Mouse (Mus musculus) intestine, embryonic 14.5 days (tissue): ENCODE data around the gene Htr3b. TPM values are rescaled to one million over a fixed set of nuclear protein-coding genes. Genes with fewer than 3 reads are reported as not detected.
"Not testable (repeated sequence)": the region's sequence is repeated elsewhere in the genome, so short reads cannot be mapped to it uniquely, and the experiment has no call there.

Source experiments
- ATAC-seq: fragments of 200-750 bp; cut with Nextera tagmentation; replicated peaks from 2 replicates; pipeline ENCODE4 v1.8.0; 2017; ENCODE audit warnings: low read depth, moderate number of reproducible peaks, moderate TSS enrichment, moderate library complexity; ENCODE audit not compliant: low FRiP score, low TSS enrichment
- DNase-seq: peaks from one replicate; pipeline ENCODE4 v3.0.0-alpha.2; 2018; ENCODE audit warnings: low spot score
- H3K27ac ChIP-seq: fragments of 300-500 bp; sonication (generic); 2 replicates; pipeline ENCODE4 v1.5.1; 2014; ENCODE audit warnings: low read depth, mild to moderate bottlenecking, control low read depth
- H3K27me3 ChIP-seq: fragments of 300-500 bp; sonication (generic); replicated peaks from 2 replicates; pipeline ENCODE4 v1.6.1; 2014; ENCODE audit warnings: low read length, control low read depth; ENCODE audit not compliant: control insufficient read depth, insufficient read depth
- H3K36me3 ChIP-seq: fragments of 300-500 bp; sonication (generic); 2 replicates; pipeline ENCODE4 v1.6.1; 2014; ENCODE audit warnings: low read length, control low read depth; ENCODE audit not compliant: control insufficient read depth, insufficient read depth
- H3K4me1 ChIP-seq: fragments of 300-500 bp; sonication (generic); replicated peaks from 2 replicates; pipeline ENCODE4 v1.6.1; 2014; ENCODE audit warnings: low read length, control low read depth, mixed read lengths; ENCODE audit not compliant: control insufficient read depth, insufficient read depth
- H3K4me2 ChIP-seq: fragments of 300-500 bp; sonication (generic); 2 replicates; pipeline ENCODE4 v1.6.1; 2014; ENCODE audit warnings: low read length
- H3K4me3 ChIP-seq: fragments of 300-500 bp; sonication (generic); 2 replicates; pipeline ENCODE4 v1.5.1; 2014; ENCODE audit warnings: low read depth, low read length, control low read depth, mixed read lengths
- H3K9ac ChIP-seq: fragments of 300-500 bp; sonication (generic); 2 replicates; pipeline ENCODE4 v1.6.1; 2014; ENCODE audit warnings: mild to moderate bottlenecking, low read length
- H3K9me3 ChIP-seq: fragments of 300-500 bp; sonication (generic); 2 replicates; pipeline ENCODE4 v1.6.1; 2016; ENCODE audit warnings: low read length, control low read depth; ENCODE audit not compliant: control insufficient read depth
- WGBS: fragments of 180-500 bp; shearing (Covaris S2); extraction: QIAGEN DNeasy Blood & Tissue Kit; methylation state at CpG from one replicate; pipeline ENCODE4 v1.1.7; 2014; 5-methylcytosine and 5-hydroxymethylcytosine counted together
- polyA plus RNA-seq: library from polyadenylated mRNA; unstranded; fragments of >200 nt; fragmentation: Nextera tagmentation; extraction: Ambion mirVana; gene quantifications from 2 replicates; pipeline ENCODE4 v1.2.1, GENCODE M21; 2014

Htr3b gene
- polyA plus RNA-seq, 1 experiment from 2014 or later: 2.3 TPM

DNA sequence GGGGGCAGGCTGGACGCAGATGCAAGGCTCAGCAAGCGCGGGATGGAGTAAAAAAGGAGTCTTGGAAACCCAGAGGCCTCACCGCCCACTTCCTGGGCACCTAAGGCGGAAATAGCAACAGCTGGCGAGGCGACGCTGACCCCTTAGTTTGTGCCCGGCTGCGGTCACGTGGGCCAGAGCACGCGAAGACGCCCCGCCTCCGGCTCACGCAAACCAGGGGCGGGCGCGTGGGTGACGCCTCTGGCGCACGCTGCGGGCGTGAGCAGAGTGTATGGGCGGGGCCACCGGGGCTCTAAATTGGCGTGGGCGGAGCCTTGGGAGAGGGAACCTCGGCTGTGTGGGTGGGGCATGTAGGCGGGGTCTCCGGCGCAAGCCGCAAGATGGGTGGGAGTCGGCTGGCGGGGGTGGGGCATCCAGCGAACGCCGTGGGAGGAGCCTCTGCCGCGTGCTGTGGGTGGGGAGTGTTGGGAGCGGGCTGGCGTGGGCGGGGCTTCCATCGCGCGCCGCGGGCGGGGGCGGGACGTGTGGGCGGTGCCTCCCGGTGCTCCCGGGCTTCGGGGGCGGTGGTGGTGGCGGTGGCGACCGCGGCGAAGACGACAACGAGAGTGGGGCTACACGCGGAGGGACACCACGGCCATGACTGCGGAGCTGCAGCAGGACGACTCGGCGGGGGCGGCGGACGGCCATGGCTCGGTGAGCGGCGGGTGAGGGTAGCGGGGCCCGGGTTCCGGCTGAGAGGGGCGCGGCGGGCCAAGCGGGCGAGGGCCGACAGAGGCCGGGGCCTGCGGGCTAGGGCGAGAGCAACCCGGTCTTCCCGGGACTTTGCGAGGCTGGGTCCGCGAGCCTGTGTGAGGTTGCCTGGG lies 20.3 kb upstream of the Htr3b start, which contains the start of gene Usp28:
TSS of gene Usp28 (plus strand) at position 531 of the 863 bp plus-strand sequence.
- Histone ChIP-seq H3K27ac (peak within 1 kb of the TSS; percentile 80), H3K4me1 (peaks cover 20% of the 10 kb centered on the region), H3K9me3 (no peaks in the 10 kb centered on the region), H3K4me3 (peak within 1 kb of the TSS; percentile 53), H3K9ac (peak within 1 kb of the TSS; percentile 74), H3K4me2 (peak within 1 kb of the TSS; percentile 69), H3K36me3 (no peaks in the 10 kb centered on the region), H3K27me3 (no peaks in the 10 kb centered on the region)
- WGBS: under 1% methylated on average over 94 of the region's 94 CpGs
- DNase-seq (peak; percentile 99), ATAC-seq (peak; percentile 94)

GRCm38 (mm10) chr9:48984320-48984844 lies 19.6 kb upstream of the Htr3b start:
- H3K27ac ChIP-seq: peak overlapping the region; percentile 80
- no peak for DNase-seq
- H3K9me3 ChIP-seq: no peaks in the 10 kb centered on the region
- no peaks in the 10 kb centered on the region for H3K36me3 ChIP-seq
- peak overlapping the region; percentile 48 for H3K4me2 ChIP-seq
- peak overlapping the region; percentile 53 for H3K4me3 ChIP-seq
- H3K4me1 ChIP-seq: peaks cover 20% of the 10 kb centered on the region
- no peaks in the 10 kb centered on the region for H3K27me3 ChIP-seq
- peak overlapping the region; percentile 53 for H3K9ac ChIP-seq
- no peak; the same call in 1 of the 2 replicates for ATAC-seq
- WGBS: 24% methylated on average over 8 of the region's 8 CpGs

DNA sequence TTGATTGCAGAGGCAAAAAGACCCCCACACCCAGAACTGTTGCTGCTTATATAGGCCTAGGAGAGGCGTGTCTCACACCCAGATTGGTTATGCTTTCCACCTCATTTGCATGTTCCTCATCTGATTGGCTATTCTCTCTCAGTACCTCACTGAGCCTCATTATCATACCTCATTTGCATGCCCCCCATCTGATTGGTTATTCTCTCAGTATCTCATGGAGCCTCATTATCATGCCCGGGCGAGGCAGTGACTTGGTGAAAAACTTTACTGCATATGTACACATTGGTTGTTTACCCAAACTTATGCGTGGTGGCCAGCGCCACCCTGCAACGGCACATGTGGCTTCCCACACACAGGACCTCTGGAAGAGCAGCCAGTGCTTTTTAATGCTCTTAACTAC lies 19.0 kb upstream of the Htr3b start:
- H3K36me3 ChIP-seq, DNase-seq, H3K4me3 ChIP-seq, H3K27ac ChIP-seq, H3K27me3 ChIP-seq, H3K9me3 ChIP-seq, ATAC-seq, H3K9ac ChIP-seq, H3K4me2 ChIP-seq: not testable (repeated sequence)
- H3K4me1 ChIP-seq: peaks cover 20% of the 10 kb centered on the region
- WGBS: 95% methylated on average over 6 of the region's 6 CpGs

DNA sequence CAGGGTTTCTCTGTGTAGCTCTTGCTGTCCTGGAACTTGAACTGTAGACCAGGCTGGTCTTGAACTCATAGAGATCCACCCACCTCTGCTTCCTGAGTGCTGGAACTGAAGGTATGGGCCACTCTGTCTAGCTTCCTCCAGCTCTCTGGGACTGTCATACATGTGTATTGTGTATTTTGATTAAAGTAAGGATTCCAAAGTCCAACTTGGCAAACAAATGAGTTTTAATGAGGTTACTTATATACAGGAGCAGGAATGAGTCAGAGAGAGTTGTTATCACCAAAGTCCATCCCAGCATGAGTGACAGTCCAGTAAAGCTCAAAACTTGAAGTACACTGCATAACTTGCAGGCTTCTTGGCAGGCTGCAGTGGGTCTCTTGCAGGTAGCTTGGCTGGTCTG lies 17.0 kb upstream of the Htr3b start:
- Histone ChIP-seq H3K36me3 (no peaks in the 10 kb centered on the region), H3K4me2 (no peak overlapping the region), H3K9ac (no peak overlapping the region), H3K27ac (no peak overlapping the region), H3K4me3 (no peak overlapping the region), H3K9me3 (no peaks in the 10 kb centered on the region), H3K27me3 (no peaks in the 10 kb centered on the region), H3K4me1 (peaks cover 7% of the 10 kb centered on the region; the same call in 1 of the 2 replicates)
- no peak for DNase-seq
- no peak for ATAC-seq

- H3K9ac ChIP-seq: no peak overlapping the region
- no peak for DNase-seq
- no peak overlapping the region for H3K4me2 ChIP-seq
- WGBS: 69% methylated on average over 3 of the region's 3 CpGs
- no peak overlapping the region for H3K4me3 ChIP-seq
- H3K27me3 ChIP-seq: no peaks in the 10 kb centered on the region
- ATAC-seq: no peak
- no peaks in the 10 kb centered on the region for H3K9me3 ChIP-seq
- no peak overlapping the region for H3K27ac ChIP-seq
- H3K36me3 ChIP-seq: no peaks in the 10 kb centered on the region
- peaks cover 4% of the 10 kb centered on the region; the same call in 1 of the 2 replicates for H3K4me1 ChIP-seq
Measured at GRCm38 (mm10) chr9:48980781-48981180, 16.0 kb upstream of the Htr3b start.

DNA sequence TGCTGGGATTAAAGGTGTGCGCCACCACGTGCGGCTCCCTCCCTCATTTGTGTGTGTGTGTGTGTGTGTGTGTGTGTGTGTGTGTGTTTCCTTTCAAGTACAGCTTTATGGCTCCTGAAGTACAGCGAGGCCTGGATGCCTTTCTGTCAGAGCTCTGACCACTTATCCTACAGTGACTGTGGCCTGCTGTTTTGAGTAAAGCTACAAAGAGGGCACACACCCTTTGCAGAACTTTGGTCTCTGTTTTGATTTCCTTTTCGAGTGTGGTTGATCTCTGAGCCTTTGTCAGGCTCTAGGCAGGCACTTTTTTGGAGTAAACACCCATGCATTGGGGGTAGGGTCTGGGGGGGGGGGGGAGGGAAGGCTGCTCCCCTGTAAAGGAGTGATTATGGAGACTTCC lies 15.6 kb upstream of the Htr3b start:
- H3K36me3 ChIP-seq: no peaks in the 10 kb centered on the region
- H3K27me3 ChIP-seq: no peaks in the 10 kb centered on the region
- H3K9ac ChIP-seq: no peak overlapping the region
- H3K27ac ChIP-seq: no peak overlapping the region
- no peak overlapping the region for H3K4me3 ChIP-seq
- peaks cover 4% of the 10 kb centered on the region; the same call in 1 of the 2 replicates for H3K4me1 ChIP-seq
- ATAC-seq: no peak
- H3K9me3 ChIP-seq: no peaks in the 10 kb centered on the region
- no peak overlapping the region for H3K4me2 ChIP-seq
- no peak for DNase-seq
- WGBS: 63% methylated on average over 5 of the region's 5 CpGs

- Histone ChIP-seq H3K4me2 (no peak overlapping the region), H3K9ac (no peak overlapping the region), H3K27me3 (no peaks in the 10 kb centered on the region), H3K36me3 (no peaks in the 10 kb centered on the region), H3K4me3 (no peak overlapping the region), H3K27ac (no peak overlapping the region), H3K4me1 (no peaks in the 10 kb centered on the region), H3K9me3 (no peaks in the 10 kb centered on the region)
- no peak for ATAC-seq
- DNase-seq: no peak
- 82% methylated on average over 6 of the region's 6 CpGs for WGBS
Measured at GRCm38 (mm10) chr9:48976661-48977355, 12.0 kb upstream of the Htr3b start.

- no peaks in the 10 kb centered on the region for H3K4me1 ChIP-seq
- no peak overlapping the region for H3K4me2 ChIP-seq
- ATAC-seq (no peak), DNase-seq (peak; percentile 79)
- H3K4me3 ChIP-seq: no peak overlapping the region
- H3K27ac ChIP-seq: no peak overlapping the region
- 31% methylated on average over 3 of the region's 3 CpGs for WGBS
- H3K9ac ChIP-seq: no peak overlapping the region
- no peaks in the 10 kb centered on the region for H3K27me3 ChIP-seq
- no peaks in the 10 kb centered on the region for H3K36me3 ChIP-seq
- no peaks in the 10 kb centered on the region for H3K9me3 ChIP-seq
Measured at GRCm38 (mm10) chr9:48972494-48972893, 7.7 kb upstream of the Htr3b start.
